Mouse (Mus musculus): ENCODE data around the gene A130010J15Rik. TPM values are rescaled to one million over a fixed set of nuclear protein-coding genes. Genes with fewer than 3 reads are reported as not detected.

The A130010J15Rik gene
- polyA plus RNA-seq, 1 experiment from 2014 or later, result 17.6 TPM

Other genes starting within 250 kb of the A130010J15Rik start
- gene Syt14, start 132.3 kb upstream of the A130010J15Rik start, polyA plus RNA-seq (2014; fragmentation: Nextera tagmentation; extraction: Ambion mirVana), result 5.1 and 5.9 TPM in 2 replicates
- gene Diexf, start 37.8 kb upstream of the A130010J15Rik start, polyA plus RNA-seq (2014; fragmentation: Nextera tagmentation; extraction: Ambion mirVana), result 8.6 and 11.1 TPM in 2 replicates
- gene Irf6, start 14.9 kb upstream of the A130010J15Rik start, polyA plus RNA-seq (2014; fragmentation: Nextera tagmentation; extraction: Ambion mirVana), result 15.4 and 16.1 TPM in 2 replicates
- gene Traf3ip3, start 33.7 kb downstream of the A130010J15Rik start, polyA plus RNA-seq (2014; fragmentation: Nextera tagmentation; extraction: Ambion mirVana), result 1.5 and 1.7 TPM in 2 replicates
- 0.97 and 1.1 TPM in 2 replicates for gene Lamb3, start 39.7 kb downstream of the A130010J15Rik start, polyA plus RNA-seq (2014; fragmentation: Nextera tagmentation; extraction: Ambion mirVana)
- 0.46 TPM in 1 of 2 replicates, not detected in the other for gene Hsd11b1, start 96.0 kb downstream of the A130010J15Rik start, polyA plus RNA-seq (2014; fragmentation: Nextera tagmentation; extraction: Ambion mirVana)
- 8.7 and 8.9 TPM in 2 replicates for gene G0s2, start 105.2 kb downstream of the A130010J15Rik start, polyA plus RNA-seq (2014; fragmentation: Nextera tagmentation; extraction: Ambion mirVana)
- gene Camk1g, start 202.3 kb downstream of the A130010J15Rik start, polyA plus RNA-seq (2014; fragmentation: Nextera tagmentation; extraction: Ambion mirVana), result 21.6 and 21.9 TPM in 2 replicates